Mouse (Mus musculus): ENCODE measurements at regions not wholly inside any gene's neighbourhood (a gene's known extent, or its start where the extent isn't known, plus 50 kb on each side); places are given as distances from the start of the nearest gene placed in this dataset.

GRCm38 (mm10) chr13:82308336-82308735 is 525.5 kb downstream of the Cetn3 start:
- no peaks in the 10 kb centered on the region for H3K36me3 ChIP-seq (ENCODE audit: control insufficient read depth, insufficient read depth, low read length)
- H3K27me3 ChIP-seq (replicated peaks; ENCODE audit: control insufficient read depth, insufficient read depth, low read length) = no peaks in the 10 kb centered on the region
- H3K4me3 ChIP-seq (ENCODE audit: insufficient read depth, low read depth, low read length) = no peak overlapping the region
- TF ChIP-seq CTCF (conservative IDR thresholded peaks at IDR 0.05; ENCODE audit: insufficient read depth, insufficient read length, low read depth, low read length) (no peak), POLR2A (IDR thresholded peaks at IDR 0.05; ENCODE audit: low read depth, low read length) (no peak)
- H3K4me1 ChIP-seq (ENCODE audit: control insufficient read depth, insufficient read depth, low read length) = no peaks in the 10 kb centered on the region
- WGBS = 58% methylated on average over 8 of the region's 8 CpGs
- H3K27ac ChIP-seq (ENCODE audit: insufficient read depth, low read depth, low read length) = no peak overlapping the region
- DNase-seq = no peak

GRCm38 (mm10) chr13:82316573-82317202 is 533.8 kb downstream of the Cetn3 start:
- no peak for DNase-seq
- 34% methylated on average over 5 of the region's 5 CpGs for WGBS
- Histone ChIP-seq H3K27me3 (replicated peaks; ENCODE audit: control insufficient read depth, insufficient read depth, low read length) (no peaks in the 10 kb centered on the region), H3K4me3 (ENCODE audit: insufficient read depth, low read depth, low read length) (no peak overlapping the region), H3K4me1 (ENCODE audit: control insufficient read depth, insufficient read depth, low read length) (no peaks in the 10 kb centered on the region), H3K36me3 (ENCODE audit: control insufficient read depth, insufficient read depth, low read length) (no peaks in the 10 kb centered on the region), H3K27ac (ENCODE audit: insufficient read depth, low read depth, low read length) (no peak overlapping the region)
- TF ChIP-seq CTCF (conservative IDR thresholded peaks at IDR 0.05; ENCODE audit: insufficient read depth, insufficient read length, low read depth, low read length) (no peak), POLR2A (IDR thresholded peaks at IDR 0.05; ENCODE audit: low read depth, low read length) (no peak)

- no peak overlapping the region for H3K4me3 ChIP-seq (ENCODE audit: insufficient read depth, low read depth, low read length)
- WGBS = 22% methylated on average over 2 of the region's 2 CpGs
- no peaks in the 10 kb centered on the region for H3K27me3 ChIP-seq (replicated peaks; ENCODE audit: control insufficient read depth, insufficient read depth, low read length)
- TF ChIP-seq CTCF (conservative IDR thresholded peaks at IDR 0.05; ENCODE audit: insufficient read depth, insufficient read length, low read depth, low read length) = no peak
- no peak for TF ChIP-seq POLR2A (IDR thresholded peaks at IDR 0.05; ENCODE audit: low read depth, low read length)
- no peak for DNase-seq
- no peaks in the 10 kb centered on the region for H3K4me1 ChIP-seq (ENCODE audit: control insufficient read depth, insufficient read depth, low read length)
- H3K27ac ChIP-seq (ENCODE audit: insufficient read depth, low read depth, low read length) = no peak overlapping the region
- no peaks in the 10 kb centered on the region for H3K36me3 ChIP-seq (ENCODE audit: control insufficient read depth, insufficient read depth, low read length)
Measured at GRCm38 (mm10) chr13:82317203-82317580, 534.3 kb downstream of the Cetn3 start.

- Histone ChIP-seq H3K36me3 (ENCODE audit: control insufficient read depth, insufficient read depth, low read length) (no peaks in the 10 kb centered on the region), H3K4me3 (ENCODE audit: insufficient read depth, low read depth, low read length) (no peak overlapping the region), H3K27ac (ENCODE audit: insufficient read depth, low read depth, low read length) (no peak overlapping the region), H3K27me3 (replicated peaks; ENCODE audit: control insufficient read depth, insufficient read depth, low read length) (no peaks in the 10 kb centered on the region), H3K4me1 (ENCODE audit: control insufficient read depth, insufficient read depth, low read length) (no peaks in the 10 kb centered on the region)
- 81% methylated on average over 3 of the region's 3 CpGs for WGBS
- no peak for DNase-seq
- TF ChIP-seq CTCF (conservative IDR thresholded peaks at IDR 0.05; ENCODE audit: insufficient read depth, insufficient read length, low read depth, low read length) (no peak), POLR2A (IDR thresholded peaks at IDR 0.05; ENCODE audit: low read depth, low read length) (no peak)
Measured at GRCm38 (mm10) chr13:82318395-82318794, 535.5 kb downstream of the Cetn3 start.

GRCm38 (mm10) chr13:82354355-82354754 is 571.5 kb downstream of the Cetn3 start:
- H3K27me3 ChIP-seq (replicated peaks; ENCODE audit: control insufficient read depth, insufficient read depth, low read length) = no peaks in the 10 kb centered on the region
- TF ChIP-seq POLR2A (IDR thresholded peaks at IDR 0.05; ENCODE audit: low read depth, low read length) (no peak), CTCF (conservative IDR thresholded peaks at IDR 0.05; ENCODE audit: insufficient read depth, insufficient read length, low read depth, low read length) (no peak)
- no peak overlapping the region for H3K27ac ChIP-seq (ENCODE audit: insufficient read depth, low read depth, low read length)
- DNase-seq = no peak
- WGBS = 93% methylated on average over 2 of the region's 2 CpGs
- no peak overlapping the region for H3K4me3 ChIP-seq (ENCODE audit: insufficient read depth, low read depth, low read length)
- no peaks in the 10 kb centered on the region for H3K36me3 ChIP-seq (ENCODE audit: control insufficient read depth, insufficient read depth, low read length)
- no peaks in the 10 kb centered on the region for H3K4me1 ChIP-seq (ENCODE audit: control insufficient read depth, insufficient read depth, low read length)

GRCm38 (mm10) chr13:82355296-82355695 is 572.4 kb downstream of the Cetn3 start:
- Histone ChIP-seq H3K4me1 (ENCODE audit: control insufficient read depth, insufficient read depth, low read length) (no peaks in the 10 kb centered on the region), H3K27ac (ENCODE audit: insufficient read depth, low read depth, low read length) (no peak overlapping the region), H3K27me3 (replicated peaks; ENCODE audit: control insufficient read depth, insufficient read depth, low read length) (no peaks in the 10 kb centered on the region), H3K4me3 (ENCODE audit: insufficient read depth, low read depth, low read length) (no peak overlapping the region), H3K36me3 (ENCODE audit: control insufficient read depth, insufficient read depth, low read length) (no peaks in the 10 kb centered on the region)
- DNase-seq = no peak
- no peak for TF ChIP-seq POLR2A (IDR thresholded peaks at IDR 0.05; ENCODE audit: low read depth, low read length)
- TF ChIP-seq CTCF (conservative IDR thresholded peaks at IDR 0.05; ENCODE audit: insufficient read depth, insufficient read length, low read depth, low read length) = no peak

- Histone ChIP-seq H3K36me3 (ENCODE audit: control insufficient read depth, insufficient read depth, low read length) (no peaks in the 10 kb centered on the region), H3K27ac (ENCODE audit: insufficient read depth, low read depth, low read length) (no peak overlapping the region), H3K27me3 (replicated peaks; ENCODE audit: control insufficient read depth, insufficient read depth, low read length) (no peaks in the 10 kb centered on the region), H3K4me3 (ENCODE audit: insufficient read depth, low read depth, low read length) (no peak overlapping the region), H3K4me1 (ENCODE audit: control insufficient read depth, insufficient read depth, low read length) (no peaks in the 10 kb centered on the region)
- peak; percentile 70 for DNase-seq
- no peak for TF ChIP-seq POLR2A (IDR thresholded peaks at IDR 0.05; ENCODE audit: low read depth, low read length)
- TF ChIP-seq CTCF (conservative IDR thresholded peaks at IDR 0.05; ENCODE audit: insufficient read depth, insufficient read length, low read depth, low read length) = no peak
- WGBS = 68% methylated on average over 1 of the region's 1 CpGs
Measured at GRCm38 (mm10) chr13:82359442-82359841, 576.6 kb downstream of the Cetn3 start.
